ENCODE assay signal across 9 mouse cellular contexts in genomic region chr11:113747056-113747455, GRCm38 (mm10). TPM values are rescaled to one million over a fixed set of nuclear protein-coding genes. Genes with fewer than 3 reads are reported as not detected.
DNase-seq lines count a peak whose midpoint lies in the region; ATAC-seq and TF ChIP-seq lines count a peak whose summit lies in the region.
"Had no signal": no experiment of that assay in that cellular context is flagged by ENCODE, and none has a peak within 500 bp of the region (broad histone marks: within the 10 kb centered on the region; RNA-seq: fewer than 3 reads in every experiment).

No protein-coding gene starts in this region.

- H3K9ac ChIP-seq in forebrain, embryonic 14.5 days (ENCODE audit: low read length), result no peak overlapping the region
- peak overlapping the region; percentile 26; the same call in 1 of the 2 replicates for H3K9ac ChIP-seq in intestine, postnatal 0 days (ENCODE audit: low read depth, low read length)

- peaks cover 6% of the 10 kb centered on the region; the same call in 1 of the 2 replicates for H3K36me3 ChIP-seq in forebrain, embryonic 14.5 days (ENCODE audit: control insufficient read depth, insufficient read depth, low read length)
- H3K36me3 ChIP-seq in intestine, postnatal 0 days (ENCODE audit: control insufficient read depth, insufficient read depth), result no peaks in the 10 kb centered on the region; the same call in 1 of the 2 replicates
- H3K36me3 ChIP-seq in thymus, adult 2 months (ENCODE audit: control insufficient read depth, insufficient read depth, low read length), result no peaks in the 10 kb centered on the region

- peaks cover 4% of the 10 kb centered on the region; the same call in 1 of the 2 replicates for H3K9me3 ChIP-seq in forebrain, embryonic 14.5 days (replicated peaks; ENCODE audit: control insufficient read depth, low read length)
- no peaks in the 10 kb centered on the region for H3K9me3 ChIP-seq in intestine, postnatal 0 days (ENCODE audit: control insufficient read depth)

- intact Hi-C loops in left cerebral cortex, adult 2 months (cut with DNase I), result no loop called here

- H3K27me3 ChIP-seq in forebrain, embryonic 14.5 days (replicated peaks; ENCODE audit: control insufficient read depth, insufficient read depth, low read length), result no peaks in the 10 kb centered on the region
- no peaks in the 10 kb centered on the region for H3K27me3 ChIP-seq in intestine, postnatal 0 days (replicated peaks; ENCODE audit: control insufficient read depth, insufficient read depth, low read length)
- no peaks in the 10 kb centered on the region for H3K27me3 ChIP-seq in thymus, adult 2 months (ENCODE audit: control insufficient read depth, insufficient read depth, low read length)
- H3K27me3 ChIP-seq: Patski had no signal

- TF ChIP-seq CTCF in left cerebral cortex, adult 2 months (IDR thresholded peaks at IDR 0.05), result no peak
- TF ChIP-seq CTCF in intestine, postnatal 0 days (IDR thresholded peaks at IDR 0.05; ENCODE audit: low read depth), result no peak
- no peak for TF ChIP-seq CTCF in thymus, adult 2 months (IDR thresholded peaks at IDR 0.05; ENCODE audit: borderline replicate concordance, control insufficient read depth, extremely low read depth, insufficient read depth, low read length, poor library complexity)

- ATAC-seq in forebrain, embryonic 14.5 days, result no peak
- ATAC-seq in intestine, postnatal 0 days, result no peak
- no peak for ATAC-seq in erythroid progenitor cell, adult 5-6 weeks (replicated peaks; ENCODE audit: low FRiP score, poor library complexity, severe bottlenecking)
- ATAC-seq: Patski had no signal

- peak overlapping the region; percentile 25; the same call in 1 of the 2 replicates for H3K27ac ChIP-seq in left cerebral cortex, adult 2 months
- H3K27ac ChIP-seq in forebrain, embryonic 14.5 days (ENCODE audit: low read depth, low read length), result peak overlapping the region; percentile 3; the same call in 1 of the 2 replicates
- H3K27ac ChIP-seq in intestine, postnatal 0 days (ENCODE audit: low read depth, low read length), result peak overlapping the region; percentile 60
- no peak overlapping the region for H3K27ac ChIP-seq in thymus, adult 2 months (ENCODE audit: control insufficient read depth, insufficient read depth, low read length)

- TF ChIP-seq POLR2A in thymus, adult 2 months (IDR thresholded peaks at IDR 0.05; ENCODE audit: control insufficient read depth, extremely low read depth, insufficient read depth, low read length, poor library complexity), result no peak

- peak overlapping the region; percentile 79; the same call in 1 of the 2 replicates for H3K4me2 ChIP-seq in forebrain, embryonic 14.5 days (ENCODE audit: low read length)
- peak overlapping the region; percentile 87 for H3K4me2 ChIP-seq in intestine, postnatal 0 days (replicated peaks; ENCODE audit: low read depth)

- peak overlapping the region; percentile 11; the same call in 1 of the 2 replicates for H3K4me3 ChIP-seq in left cerebral cortex, adult 2 months
- no peak overlapping the region for H3K4me3 ChIP-seq in forebrain, embryonic 14.5 days (ENCODE audit: low read depth, low read length)
- H3K4me3 ChIP-seq in intestine, postnatal 0 days (ENCODE audit: low read depth, low read length), result peak overlapping the region; percentile 23
- peak overlapping the region; percentile 21 for H3K4me3 ChIP-seq in thymus, adult 2 months (ENCODE audit: control insufficient read depth, insufficient read depth, low read length)

- no peak for DNase-seq in left cerebral cortex, adult 2 months (ENCODE audit: extremely low spot score in 1 of 2, low spot score in 2 of 2)
- no peak for DNase-seq in left cerebral cortex, adult 9 months (ENCODE audit: low spot score in 2 of 2)
- peak; percentile 51 for DNase-seq in forebrain, embryonic 14.5 days (ENCODE audit: low spot score)
- peak; percentile 68 to 81 for DNase-seq in lung, adult 18-20 months
- DNase-seq in thymus, adult 2 months, result peak; percentile 21
- DNase-seq in cerebellum, postnatal 4 days (ENCODE audit: low spot score in 2 of 2), result no peak

- H3K4me1 ChIP-seq in forebrain, embryonic 14.5 days (ENCODE audit: control insufficient read depth, insufficient read depth, low read length), result peaks cover 26% of the 10 kb centered on the region
- H3K4me1 ChIP-seq in intestine, postnatal 0 days (replicated peaks; ENCODE audit: control insufficient read depth, insufficient read depth, low read length), result peaks cover 17% of the 10 kb centered on the region; the same call in 1 of the 2 replicates
- H3K4me1 ChIP-seq in thymus, adult 2 months (replicated peaks; ENCODE audit: control insufficient read depth, insufficient read depth, low read length), result peaks cover 43% of the 10 kb centered on the region

- 78% methylated on average over 16 of the region's 16 CpGs for whole genome bisulfite sequencing in forebrain, embryonic 14.5 days
- WGBS in intestine, postnatal 0 days, result 42% methylated on average over 16 of the region's 16 CpGs
- WGBS in thymus, adult 2 months, result 18% methylated on average over 16 of the region's 16 CpGs

RNA-seq across cellular contexts. Expression of gene Cdc42ep4, which starts 4.6 kb away (rescaled TPM):
- 10 to 100 TPM; 25.6 to 28.8 TPM for total RNA-seq in left cerebral cortex, adult 2 months (2021)
- 52.4 and 61.5 TPM in 2 replicates for polyA plus RNA-seq in forebrain, embryonic 14.5 days (2014; fragmentation: Nextera tagmentation; extraction: Ambion mirVana)
- 30.2 and 33.0 TPM in 2 replicates for polyA plus RNA-seq in intestine, postnatal 0 days (2015; fragmentation: Nextera tagmentation; extraction: Ambion mirVana)
- 28.7 and 32.8 TPM in 2 replicates for polyA plus RNA-seq in thymus, adult 2 months (2012; rRNA removed)
- total RNA-seq in erythroid progenitor cell, adult 5-6 weeks (2015; ENCODE audit: low replicate concordance), result 18.0 and 19.8 TPM in 2 replicates
- 31.3 and 33.8 TPM in 2 replicates for total RNA-seq in erythroid progenitor cell, adult 5-6 weeks (2017; ENCODE audit: low replicate concordance)

RNA-seq across cellular contexts. Expression of gene Cpsf4l, which starts 37.2 kb away (rescaled TPM):
- total RNA-seq in left cerebral cortex, adult 2 months (2021), result not detected
- not detected in 2 replicates for polyA plus RNA-seq in forebrain, embryonic 14.5 days (2014; fragmentation: Nextera tagmentation; extraction: Ambion mirVana)
- polyA plus RNA-seq in intestine, postnatal 0 days (2015; fragmentation: Nextera tagmentation; extraction: Ambion mirVana), result not detected in 2 replicates
- polyA plus RNA-seq in thymus, adult 2 months (2012; rRNA removed), result 0.84 and 1.4 TPM in 2 replicates
- not detected in 2 replicates for total RNA-seq in erythroid progenitor cell, adult 5-6 weeks (2015; ENCODE audit: low replicate concordance)
- not detected in 2 replicates for total RNA-seq in erythroid progenitor cell, adult 5-6 weeks (2017; ENCODE audit: low replicate concordance)

Comparison
In these comparisons a context has a peak if more than half of its experiments do, and no peak if none do; other contexts are left out.
1. DNase-seq: peak in forebrain, embryonic 14.5 days (single experiment), lung, adult 18-20 months (2 of 2) and thymus, adult 2 months (single experiment); none in left cerebral cortex, adult 2 months (0 of 2), left cerebral cortex, adult 9 months (0 of 2) and cerebellum, postnatal 4 days (0 of 2).